Mouse (Mus musculus): ENCODE measurements around the gene Chaf1a. TPM values are rescaled to one million over a fixed set of nuclear protein-coding genes. Genes with fewer than 3 reads are reported as not detected.
"Not testable (repeated sequence)": the region's sequence is repeated elsewhere in the genome, so short reads cannot be mapped to it uniquely, and the experiment has no call there.

Chaf1a gene
- polyA plus RNA-seq, 1 experiment = 73.6 TPM

DNA sequence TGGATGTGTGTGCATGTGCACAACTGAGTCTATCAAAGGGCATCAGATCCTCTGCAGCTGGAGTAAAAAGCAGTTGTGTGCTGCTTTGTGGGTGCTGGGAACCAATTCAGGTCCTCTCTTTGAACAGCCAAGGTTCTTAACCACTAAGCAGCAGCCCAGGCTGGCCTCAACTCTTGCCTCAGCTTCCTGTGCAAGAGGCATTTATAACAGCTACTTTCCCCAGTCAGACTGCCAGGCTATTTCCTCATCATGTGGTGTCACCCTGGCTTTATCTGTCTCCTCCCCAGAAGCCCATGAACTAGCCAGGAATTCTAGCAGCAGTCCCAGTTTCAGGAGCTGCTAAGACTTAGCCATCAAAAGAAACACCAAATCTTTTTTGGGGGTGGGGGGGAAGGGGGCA, 26.2 kb downstream of the Chaf1a start:
- Histone ChIP-seq H3K4me3 (replicated peaks; ENCODE audit: control insufficient read depth, low read depth, low read length) (no peak overlapping the region), H3K4me1 (ENCODE audit: control insufficient read depth, insufficient read depth, low read length) (no peaks in the 10 kb centered on the region), H3K27ac (ENCODE audit: control insufficient read depth, insufficient read depth, low read depth, low read length, poor library complexity) (no peak overlapping the region)
- TF ChIP-seq POLR2A (IDR thresholded peaks at IDR 0.05; ENCODE audit: borderline replicate concordance, control insufficient read depth, low read depth, low read length) (no peak), CTCF (IDR thresholded peaks at IDR 0.05; ENCODE audit: control insufficient read depth, insufficient read depth, low read length) (no peak)

DNA sequence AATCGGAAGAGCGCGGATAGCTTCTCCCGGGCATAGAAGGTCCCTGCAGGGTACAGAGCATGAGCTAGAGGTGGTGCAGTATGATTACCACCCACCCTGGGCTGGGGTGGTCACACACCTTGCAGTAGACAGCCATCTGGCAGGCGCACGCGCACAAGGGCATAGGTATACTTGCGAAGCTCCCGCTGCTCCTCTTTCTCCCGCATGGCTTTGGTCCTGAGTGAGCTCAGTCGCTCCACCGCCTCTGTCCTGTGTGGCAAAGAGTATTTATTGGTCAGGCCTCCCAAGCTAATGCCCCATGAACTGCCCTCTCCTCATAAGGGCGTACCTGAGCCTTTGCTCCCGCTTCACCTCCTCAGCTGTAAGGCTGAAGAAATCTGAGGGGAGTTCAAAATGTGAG, 28.8 kb downstream of the Chaf1a start:
- 97% methylated on average over 14 of the region's 14 CpGs for WGBS
- H3K27ac ChIP-seq (ENCODE audit: control insufficient read depth, insufficient read depth, low read depth, low read length, poor library complexity) = no peak overlapping the region
- TF ChIP-seq CTCF (IDR thresholded peaks at IDR 0.05; ENCODE audit: control insufficient read depth, insufficient read depth, low read length) (no peak), POLR2A (IDR thresholded peaks at IDR 0.05; ENCODE audit: borderline replicate concordance, control insufficient read depth, low read depth, low read length) (no peak)
- H3K4me3 ChIP-seq (replicated peaks; ENCODE audit: control insufficient read depth, low read depth, low read length) = no peak overlapping the region
- no peaks in the 10 kb centered on the region for H3K4me1 ChIP-seq (ENCODE audit: control insufficient read depth, insufficient read depth, low read length)

DNA sequence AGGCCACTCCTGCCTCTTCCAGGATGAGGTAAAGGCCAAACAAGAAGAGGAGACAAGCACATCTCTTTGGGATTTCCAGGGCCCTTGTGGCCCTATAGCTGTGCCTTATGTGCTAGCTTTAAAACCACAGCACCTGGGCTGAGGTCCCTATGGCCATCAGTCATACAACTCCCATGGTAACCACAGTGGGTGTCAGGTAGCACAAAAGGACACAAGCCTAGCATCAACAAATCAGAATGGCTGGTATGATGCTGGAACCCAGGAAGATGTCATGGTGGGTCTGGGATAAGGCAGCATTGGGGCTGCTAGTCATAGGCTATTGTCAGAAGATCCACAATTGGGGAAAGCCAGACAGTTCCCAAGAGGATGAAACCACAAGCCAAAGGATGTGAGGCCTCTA, 30.9 kb downstream of the Chaf1a start:
- Histone ChIP-seq H3K4me3 (replicated peaks; ENCODE audit: control insufficient read depth, low read depth, low read length) (no peak overlapping the region), H3K4me1 (ENCODE audit: control insufficient read depth, insufficient read depth, low read length) (0 out of 2 replicates have a peak, but pooled peaks cover 1% of the 10 kb centered on the region), H3K27ac (ENCODE audit: control insufficient read depth, insufficient read depth, low read depth, low read length, poor library complexity) (no peak overlapping the region)
- TF ChIP-seq CTCF (IDR thresholded peaks at IDR 0.05; ENCODE audit: control insufficient read depth, insufficient read depth, low read length) (no peak), POLR2A (IDR thresholded peaks at IDR 0.05; ENCODE audit: borderline replicate concordance, control insufficient read depth, low read depth, low read length) (no peak)

DNA sequence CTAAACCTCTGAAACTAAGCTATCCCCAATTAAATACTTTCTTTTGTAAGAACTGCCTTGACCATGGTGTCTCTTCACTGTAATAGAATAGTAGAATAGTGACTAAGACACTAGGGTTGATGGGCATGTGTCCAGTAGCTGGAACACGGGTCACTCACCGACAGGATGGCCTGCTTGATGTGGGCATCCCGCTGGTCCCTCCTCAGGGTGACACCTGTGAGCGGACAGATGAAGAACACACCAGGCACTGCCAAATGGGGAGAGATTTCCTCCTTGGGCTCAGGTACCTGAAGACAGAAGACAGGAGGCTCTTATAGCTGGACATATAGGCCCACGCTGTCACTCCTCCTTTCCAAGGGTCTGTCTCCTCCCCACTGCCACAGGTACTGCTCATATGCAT, 32.0 kb downstream of the Chaf1a start:
- WGBS = 91% methylated on average over 5 of the region's 5 CpGs
- Histone ChIP-seq H3K4me1 (ENCODE audit: control insufficient read depth, insufficient read depth, low read length) (0 out of 2 replicates have a peak, but pooled peaks cover 1% of the 10 kb centered on the region), H3K4me3 (replicated peaks; ENCODE audit: control insufficient read depth, low read depth, low read length) (no peak overlapping the region), H3K27ac (ENCODE audit: control insufficient read depth, insufficient read depth, low read depth, low read length, poor library complexity) (no peak overlapping the region)
- TF ChIP-seq POLR2A (IDR thresholded peaks at IDR 0.05; ENCODE audit: borderline replicate concordance, control insufficient read depth, low read depth, low read length) (no peak), CTCF (IDR thresholded peaks at IDR 0.05; ENCODE audit: control insufficient read depth, insufficient read depth, low read length) (no peak)

DNA sequence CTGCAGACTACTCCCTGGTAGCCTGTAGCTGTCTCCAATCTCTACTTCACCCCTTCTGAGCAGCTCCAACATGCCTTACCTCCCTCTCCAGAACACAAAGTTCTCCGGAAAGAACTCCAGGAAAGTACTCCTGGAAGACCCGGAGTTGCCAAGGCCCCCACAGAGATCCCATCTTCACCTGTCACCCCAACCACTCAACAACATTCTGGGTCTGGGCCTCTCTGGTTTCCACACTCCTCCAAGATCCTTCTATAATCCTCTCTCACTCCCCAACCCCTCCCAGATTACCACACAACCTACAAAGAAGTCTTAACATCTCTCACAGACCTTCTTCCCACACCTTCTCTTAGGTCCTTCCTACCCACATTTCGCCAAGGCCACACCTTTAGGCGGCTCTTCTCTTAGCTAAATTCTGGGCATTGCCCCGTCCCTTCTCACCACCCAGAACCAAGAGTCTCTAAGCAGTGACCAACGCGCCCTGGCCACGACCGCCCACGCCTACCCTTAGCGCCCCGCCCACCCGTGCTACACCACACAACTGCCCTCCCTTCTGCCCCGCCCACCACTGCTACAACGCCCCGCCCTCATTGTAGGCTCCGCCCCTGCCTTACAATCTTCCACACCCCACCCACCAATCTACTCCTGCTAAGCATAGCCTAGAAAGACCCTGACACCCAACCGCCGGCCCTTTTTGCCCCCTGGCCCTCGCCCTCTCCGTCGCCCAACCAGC, 34.0 kb downstream of the Chaf1a start:
- TF ChIP-seq CTCF (IDR thresholded peaks at IDR 0.05; ENCODE audit: control insufficient read depth, insufficient read depth, low read length) (no peak), POLR2A (IDR thresholded peaks at IDR 0.05; ENCODE audit: borderline replicate concordance, control insufficient read depth, low read depth, low read length) (no peak)
- Histone ChIP-seq H3K4me3 (replicated peaks; ENCODE audit: control insufficient read depth, low read depth, low read length) (peak overlapping the region; percentile 72), H3K4me1 (ENCODE audit: control insufficient read depth, insufficient read depth, low read length) (peaks cover 3% of the 10 kb centered on the region; the same call in 1 of the 2 replicates), H3K27ac (ENCODE audit: control insufficient read depth, insufficient read depth, low read depth, low read length, poor library complexity) (peak overlapping the region; percentile 96)
- WGBS = 8% methylated on average over 22 of the region's 22 CpGs

DNA sequence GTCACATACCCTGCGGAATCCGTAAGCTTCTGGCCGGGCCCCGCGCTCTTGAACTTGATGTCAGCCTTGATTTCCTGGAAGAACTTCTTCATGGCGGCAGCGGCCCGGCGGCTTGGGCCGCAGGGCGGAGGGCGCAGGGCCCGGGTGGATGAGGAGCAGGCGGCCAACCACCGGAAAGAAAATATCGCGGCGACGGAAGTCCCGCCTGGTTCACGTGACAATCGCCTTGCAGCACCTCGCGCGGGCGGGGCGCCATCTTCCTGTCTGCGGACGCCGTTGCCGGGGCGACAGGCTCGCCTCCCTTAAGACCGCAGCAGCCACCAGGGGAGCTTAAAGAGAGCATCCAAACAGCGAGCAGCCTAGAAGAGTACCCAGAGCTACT, 34.6 kb downstream of the Chaf1a start, which contains the start of gene Ubxn6:
TSS of gene Ubxn6 (minus strand) at position 202 of the 382 bp plus-strand sequence.
- Histone ChIP-seq H3K4me1 (ENCODE audit: control insufficient read depth, insufficient read depth, low read length) (peaks cover 3% of the 10 kb centered on the region; the same call in 1 of the 2 replicates), H3K4me3 (replicated peaks; ENCODE audit: control insufficient read depth, low read depth, low read length) (peak within 1 kb of the TSS; percentile 72), H3K27ac (ENCODE audit: control insufficient read depth, insufficient read depth, low read depth, low read length, poor library complexity) (peak within 1 kb of the TSS; percentile 96)
- TF ChIP-seq CTCF (IDR thresholded peaks at IDR 0.05; ENCODE audit: control insufficient read depth, insufficient read depth, low read length) = peak; percentile 42; the same call in 1 of the 2 replicates
- TF ChIP-seq POLR2A (IDR thresholded peaks at IDR 0.05; ENCODE audit: borderline replicate concordance, control insufficient read depth, low read depth, low read length) = peak; percentile 26; the same call in 1 of the 2 replicates
- 0% methylated on average over 35 of the region's 35 CpGs for WGBS

DNA sequence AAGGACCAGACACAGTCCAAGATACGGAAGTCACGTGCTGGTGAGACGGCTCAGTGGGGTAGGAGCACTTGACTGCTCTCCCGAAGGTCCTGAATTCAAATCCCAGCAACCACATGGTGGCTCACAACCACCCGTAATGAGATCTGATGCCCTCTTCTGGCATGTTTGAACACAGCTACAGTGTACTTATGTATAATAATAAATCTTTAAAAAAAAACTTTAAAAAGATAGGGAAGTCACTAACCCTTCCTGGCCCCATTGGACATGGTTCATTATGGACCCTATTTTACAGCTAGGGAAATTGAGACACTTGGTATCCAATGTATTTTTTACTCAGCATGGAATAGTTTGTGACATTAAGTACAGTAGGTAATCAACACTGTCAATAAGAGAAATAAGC, 37.3 kb downstream of the Chaf1a start:
- H3K27ac ChIP-seq (ENCODE audit: control insufficient read depth, insufficient read depth, low read depth, low read length, poor library complexity) = no peak overlapping the region
- 78% methylated on average over 5 of the region's 5 CpGs for WGBS
- TF ChIP-seq CTCF (IDR thresholded peaks at IDR 0.05; ENCODE audit: control insufficient read depth, insufficient read depth, low read length) (no peak), POLR2A (IDR thresholded peaks at IDR 0.05; ENCODE audit: borderline replicate concordance, control insufficient read depth, low read depth, low read length) (no peak)
- no peak overlapping the region for H3K4me3 ChIP-seq (replicated peaks; ENCODE audit: control insufficient read depth, low read depth, low read length)
- H3K4me1 ChIP-seq (ENCODE audit: control insufficient read depth, insufficient read depth, low read length) = peaks cover 7% of the 10 kb centered on the region; the same call in 1 of the 2 replicates

DNA sequence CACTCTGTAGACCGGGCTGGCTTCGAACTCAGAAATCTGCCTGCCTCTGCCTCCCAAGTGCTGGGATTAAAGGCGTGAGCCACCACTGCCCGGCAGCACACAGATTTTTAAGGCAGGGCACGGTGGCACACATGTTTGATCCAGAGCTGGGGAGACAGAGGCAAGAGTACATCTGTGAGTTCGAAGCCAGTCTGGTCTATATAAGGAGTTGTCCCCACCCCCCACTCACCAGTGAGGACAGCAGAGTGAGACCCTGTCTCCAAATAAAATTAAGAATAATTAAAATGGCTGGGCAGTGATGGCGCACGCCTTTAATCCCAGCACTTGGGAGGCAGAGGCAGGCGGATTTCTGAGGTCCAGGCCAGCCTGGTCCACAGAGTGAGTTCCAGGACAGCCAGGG, 38.1 kb downstream of the Chaf1a start:
- WGBS = 57% methylated on average over 9 of the region's 9 CpGs
- not testable (repeated sequence) for H3K4me1 ChIP-seq (ENCODE audit: control insufficient read depth, insufficient read depth, low read length)
- Histone ChIP-seq H3K4me3 (replicated peaks; ENCODE audit: control insufficient read depth, low read depth, low read length) (peak overlapping the region; percentile 44), H3K27ac (ENCODE audit: control insufficient read depth, insufficient read depth, low read depth, low read length, poor library complexity) (peak overlapping the region; percentile 45; the same call in 1 of the 2 replicates)
